Mouse (Mus musculus) MEL (cell line): ENCODE measurements around the gene Zfp110. TPM values are rescaled to one million over a fixed set of nuclear protein-coding genes. Genes with fewer than 3 reads are reported as not detected.

Source experiments
- DNase-seq: peaks from one replicate; pipeline ENCODE4 v3.0.0; 2011; ENCODE audit warnings: low read depth, low spot score
- H3K27ac ChIP-seq: 2 replicates; pipeline ENCODE4 v1.5.1; 2012; ENCODE audit warnings: low read depth, mild to moderate bottlenecking, control low read depth, low read length, moderate library complexity; ENCODE audit not compliant: control insufficient read depth
- H3K27me3 ChIP-seq, 2 experiments: fragments of 150-350 bp in 1 of 2; sonication (generic) in 1 of 2; 2 replicates each; pipeline ENCODE4 v1.6.1; 2012; ENCODE audit warnings: low read length in 2 of 2, mild to moderate bottlenecking in 2 of 2, improper control_type of control experiment in 1 of 2, moderate library complexity in 1 of 2; ENCODE audit not compliant: insufficient read depth in 2 of 2, control insufficient read depth in 1 of 2
- H3K36me3 ChIP-seq, 2 experiments: 2 replicates each; pipeline ENCODE4 v1.6.1; 2012 to 2014; ENCODE audit warnings: low read length in 2 of 2, improper control_type of control experiment in 1 of 2, inconsistent platforms in 1 of 2, mild to moderate bottlenecking in 1 of 2; ENCODE audit not compliant: insufficient read depth in 2 of 2, control insufficient read depth in 1 of 2
- H3K4me1 ChIP-seq, 2 experiments: fragments of 150-350 bp in 1 of 2; sonication (generic) in 1 of 2; 2 replicates each; pipeline ENCODE4 v1.6.1; 2012; ENCODE audit warnings: low read length in 2 of 2, improper control_type of control experiment in 1 of 2, mild to moderate bottlenecking in 1 of 2; ENCODE audit not compliant: insufficient read depth in 2 of 2, control insufficient read depth in 1 of 2
- H3K4me3 ChIP-seq, 2 experiments: fragments of 150-350 bp in 1 of 2; sonication (generic) in 1 of 2; 2 replicates each; pipeline ENCODE4 v1.5.1; 2012; ENCODE audit warnings: low read depth in 2 of 2, low read length in 2 of 2, mild to moderate bottlenecking in 2 of 2, moderate library complexity in 2 of 2, control low read depth in 1 of 2, improper control_type of control experiment in 1 of 2; ENCODE audit not compliant: control insufficient read depth in 1 of 2, insufficient read depth in 1 of 2
- H3K79me2 ChIP-seq: 2 replicates; pipeline ENCODE4 v1.6.1; 2012; ENCODE audit warnings: mild to moderate bottlenecking, low read length, moderate library complexity; ENCODE audit not compliant: control insufficient read depth, poor library complexity, insufficient read depth
- H3K9ac ChIP-seq: 2 replicates; pipeline ENCODE4 v1.6.1; 2012; ENCODE audit warnings: low read depth, mild to moderate bottlenecking, control low read depth, low read length, moderate library complexity; ENCODE audit not compliant: control insufficient read depth, poor library complexity, severe bottlenecking
- H3K9me3 ChIP-seq: fragments of 150-350 bp; sonication (generic); replicated peaks from 2 replicates; pipeline ENCODE4 v1.6.1; 2012; ENCODE audit warnings: mild to moderate bottlenecking, low read length, improper control_type of control experiment, moderate library complexity; ENCODE audit not compliant: insufficient read depth
- BHLHE40 ChIP-seq: IDR thresholded peaks from 2 replicates; pipeline ENCODE4 v1.6.1; 2012; ENCODE audit warnings: low read depth, mild to moderate bottlenecking, inconsistent platforms, low read length, improper control_type of control experiment, borderline replicate concordance
- CHD1 ChIP-seq: IDR thresholded peaks from 2 replicates; pipeline ENCODE4 v1.6.1; 2012; ENCODE audit warnings: low read depth, mild to moderate bottlenecking, inconsistent platforms, low read length, improper control_type of control experiment
- ETS1 ChIP-seq: IDR thresholded peaks from 2 replicates; pipeline ENCODE4 v1.6.1; 2012; ENCODE audit warnings: low read depth, mild to moderate bottlenecking, inconsistent platforms, low read length, improper control_type of control experiment, moderate library complexity
- GATA1 ChIP-seq: IDR thresholded peaks from 2 replicates; pipeline ENCODE4 v1.6.1; 2011; ENCODE audit warnings: low read depth, low read length, improper control_type of control experiment
- MAFK ChIP-seq: IDR thresholded peaks from 2 replicates; pipeline ENCODE4 v1.6.1; 2011; ENCODE audit warnings: low read depth, mild to moderate bottlenecking, low read length, improper control_type of control experiment, borderline replicate concordance
- MYC ChIP-seq: IDR thresholded peaks from 2 replicates; pipeline ENCODE4 v1.6.1; 2011; ENCODE audit warnings: low read depth, mild to moderate bottlenecking, low read length, improper control_type of control experiment, moderate library complexity
- NRF1 ChIP-seq: IDR thresholded peaks from 2 replicates; pipeline ENCODE4 v1.6.1; 2014; ENCODE audit warnings: low read depth, mild to moderate bottlenecking, inconsistent platforms, low read length, improper control_type of control experiment, moderate library complexity; ENCODE audit not compliant: poor library complexity, insufficient read depth, severe bottlenecking
- TCF12 ChIP-seq: IDR thresholded peaks from 2 replicates; pipeline ENCODE4 v1.6.1; 2014; ENCODE audit warnings: low read depth, mild to moderate bottlenecking, inconsistent platforms, low read length, improper control_type of control experiment, moderate library complexity
- UBTF ChIP-seq: IDR thresholded peaks from 2 replicates; pipeline ENCODE4 v1.6.1; 2012; ENCODE audit warnings: low read depth, mild to moderate bottlenecking, inconsistent platforms, low read length, improper control_type of control experiment, moderate library complexity, borderline replicate concordance; ENCODE audit not compliant: insufficient read depth
- USF1 ChIP-seq: IDR thresholded peaks from 2 replicates; pipeline ENCODE4 v1.6.1; 2014; ENCODE audit warnings: low read depth, mild to moderate bottlenecking, inconsistent platforms, low read length, improper control_type of control experiment, moderate library complexity
- ZC3H11A ChIP-seq: IDR thresholded peaks from 2 replicates; pipeline ENCODE4 v1.6.1; 2012; ENCODE audit warnings: low read depth, mild to moderate bottlenecking, inconsistent platforms, low read length, improper control_type of control experiment
- ZNF384 ChIP-seq: IDR thresholded peaks from 2 replicates; pipeline ENCODE4 v1.6.1; 2012; ENCODE audit warnings: low read depth, mild to moderate bottlenecking, inconsistent platforms, low read length, improper control_type of control experiment
- polyA plus RNA-seq, 2 experiments: library from polyadenylated mRNA; stranded (reverse) in 1 of 2; unstranded in 1 of 2; fragments of >175 nt in 1 of 2; fragments of >200 nt in 1 of 2; gene quantifications; 2 replicates each; pipeline versions ENCODE4 v1.2.1 to v1.2.4; 2012; ENCODE audit warnings: low replicate concordance in 2 of 2, low read depth in 1 of 2; ENCODE audit not compliant: insufficient read length in 2 of 2, insufficient read depth in 1 of 2, missing spikeins in 1 of 2
- total RNA-seq: library from RNA; depleted of rRNA; stranded (reverse); fragments of 300-350 nt; gene quantifications from 2 replicates; pipeline ENCODE4 v1.2.3, GENCODE M21; 2012

The Zfp110 gene
- total and polyA plus RNA-seq, 3 experiments: 17.0 to 86.6 (median 28.2) TPM

- TF ChIP-seq ZNF384 (no peak), MAFK (no peak), ETS1 (no peak), CHD1 (no peak)
- TF ChIP-seq, all 39 proteins: peak for 12
Measured at GRCm38 (mm10) chr7:12818521-12819295, 15.9 kb upstream of the Zfp110 start, which contains the start of gene Zfp329 (continued).

GRCm38 (mm10) chr7:12835193-12835671 is 671 bp downstream of the Zfp110 start:
- H3K9me3 ChIP-seq: no peaks in the 10 kb centered on the region
- H3K4me1 ChIP-seq: 0 out of 4 replicates have a peak, but pooled peaks cover 0 to 2% of the 10 kb centered on the region in 2 experiments
- no peak for DNase-seq
- H3K27me3 ChIP-seq: no peaks in the 10 kb centered on the region
- H3K27ac ChIP-seq: peak overlapping the region; percentile 97
- peaks cover 15% of the 10 kb centered on the region for H3K79me2 ChIP-seq
- H3K9ac ChIP-seq: peak overlapping the region; percentile 93
- peaks cover 8 to 17% of the 10 kb centered on the region in 2 experiments for H3K36me3 ChIP-seq
- peak overlapping the region; percentile 68 to 95 for H3K4me3 ChIP-seq
- TF ChIP-seq GATA1: no peak
- no peak for TF ChIP-seq MYC
- no peak for TF ChIP-seq ZNF384
- TF ChIP-seq USF1: no peak
- no peak for TF ChIP-seq TCF12
- TF ChIP-seq NRF1: no peak
- no peak for TF ChIP-seq ZC3H11A

DNA sequence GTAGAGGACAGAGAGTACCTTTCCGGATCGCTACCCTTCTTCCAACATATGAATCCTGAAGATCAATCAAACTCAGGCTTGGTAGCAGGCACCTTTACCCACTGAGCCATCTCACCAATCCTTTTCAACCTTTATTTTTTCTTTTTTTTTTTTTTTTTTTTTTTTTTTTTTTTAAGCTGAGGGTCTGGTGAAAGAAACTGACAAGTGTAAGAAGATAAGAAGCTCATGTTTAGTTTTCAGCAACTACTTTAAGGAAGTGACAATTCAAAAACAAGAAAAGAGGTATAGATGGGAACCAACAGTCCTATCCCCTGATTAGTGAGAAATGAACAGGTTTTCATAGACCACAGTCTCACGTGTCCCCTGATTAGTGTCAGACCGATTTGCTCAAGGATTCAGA is 1.2 kb downstream of the Zfp110 start:
- Histone ChIP-seq H3K9ac (peak overlapping the region; percentile 93), H3K36me3 (peaks cover 8 to 20% of the 10 kb centered on the region in 2 experiments), H3K9me3 (no peaks in the 10 kb centered on the region), H3K79me2 (peaks cover 15% of the 10 kb centered on the region), H3K4me1 (0 out of 4 replicates have a peak, but pooled peaks cover 0 to 2% of the 10 kb centered on the region in 2 experiments), H3K27ac (peak overlapping the region; percentile 97), H3K4me3 (peak overlapping the region; percentile 68 to 95), H3K27me3 (no peaks in the 10 kb centered on the region)
- peak; percentile 59 for TF ChIP-seq ZNF384
- TF ChIP-seq UBTF: no peak
- TF ChIP-seq ETS1: 0 out of 2 replicates have a peak, but pooled peaks have one; percentile 9
- 0 out of 2 replicates have a peak, but pooled peaks have one; percentile 15 for TF ChIP-seq BHLHE40
- peak; percentile 29 for DNase-seq
